Mouse (Mus musculus): ENCODE measurements around the gene Glce. TPM values are rescaled to one million over a fixed set of nuclear protein-coding genes. Genes with fewer than 3 reads are reported as not detected.

Glce gene
- total RNA-seq, 4 experiments from 2014 or later, result 9.2 to 12.0 (median 11.0) TPM

DNA sequence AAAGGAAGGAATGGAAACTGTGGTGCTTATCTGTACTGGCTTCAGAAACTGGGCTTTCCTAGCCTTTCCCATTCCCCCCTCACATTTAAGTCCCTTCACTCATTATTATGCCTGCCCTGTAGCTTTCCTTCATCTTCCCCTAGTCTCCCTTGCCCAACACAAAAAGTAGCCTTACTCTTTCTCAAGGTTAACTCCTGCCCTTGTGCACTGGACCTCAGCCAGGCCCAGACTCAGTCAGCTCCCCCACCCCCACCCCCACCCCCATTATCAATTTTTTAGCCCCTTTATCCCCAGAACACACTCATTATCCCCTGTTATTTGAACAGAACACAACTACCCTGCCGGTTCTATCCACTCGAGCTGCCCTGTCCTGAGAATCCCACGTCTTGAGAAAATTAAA is 1.0 kb upstream of the Glce start:
- DNase-seq (ENCODE audit: low spot score), result peak; percentile 3

DNA sequence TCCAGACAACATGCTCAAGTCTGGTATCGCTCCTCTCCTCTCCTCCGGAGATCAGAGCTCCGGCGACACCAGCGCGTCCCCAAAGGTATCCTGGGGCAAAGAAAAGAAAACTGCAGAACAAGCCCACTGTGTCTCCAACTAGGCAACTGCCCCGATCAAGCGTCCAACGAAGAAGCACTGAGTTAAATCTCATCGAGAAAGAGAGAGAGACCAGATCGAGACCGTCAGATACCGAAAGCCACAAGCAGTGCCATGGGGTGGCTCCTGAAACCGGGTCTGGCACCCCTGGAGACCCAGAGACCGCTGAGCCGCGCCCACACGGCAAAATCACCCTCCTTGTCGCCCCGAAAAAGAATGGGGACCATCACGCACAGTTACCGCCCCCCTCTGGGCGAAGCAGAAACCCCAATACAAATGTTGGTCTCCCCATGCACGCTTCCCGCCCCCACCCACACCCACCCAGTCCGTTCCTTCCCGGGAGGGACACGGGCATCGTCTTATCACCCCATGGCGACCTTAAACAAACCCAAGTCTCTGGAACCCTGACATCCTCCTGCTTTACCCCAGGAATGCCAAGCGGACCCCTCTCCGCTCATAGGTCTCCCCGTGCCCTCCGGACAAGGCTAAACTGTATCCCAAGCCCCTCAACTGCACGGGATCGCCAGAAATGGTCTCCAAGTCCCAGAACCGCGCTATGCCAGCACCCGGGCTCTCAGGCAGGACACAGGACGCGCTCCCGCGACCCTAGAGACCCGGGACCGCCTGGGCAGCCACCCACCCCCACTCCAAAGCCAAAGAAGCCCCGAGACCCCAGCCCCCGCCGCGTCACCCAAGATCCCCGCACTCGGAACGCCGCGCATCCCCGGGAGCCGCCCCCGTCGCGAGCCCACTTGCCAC is 656 bp downstream of the Glce start:
- DNase-seq (ENCODE audit: low spot score), result peak; percentile 24

- no peak for DNase-seq (ENCODE audit: low spot score)
Measured at GRCm38 (mm10) chr9:62118754-62119153, 3.7 kb downstream of the Glce start.

- DNase-seq (ENCODE audit: low spot score), result no peak
Measured at GRCm38 (mm10) chr9:62115826-62116225, 6.6 kb downstream of the Glce start.

- no peak for DNase-seq (ENCODE audit: low spot score)
Measured at GRCm38 (mm10) chr9:62096603-62097002, 25.9 kb downstream of the Glce start.

- peak; percentile 65 for DNase-seq (ENCODE audit: low spot score)
Measured at GRCm38 (mm10) chr9:62091604-62092003, 30.9 kb downstream of the Glce start.

DNA sequence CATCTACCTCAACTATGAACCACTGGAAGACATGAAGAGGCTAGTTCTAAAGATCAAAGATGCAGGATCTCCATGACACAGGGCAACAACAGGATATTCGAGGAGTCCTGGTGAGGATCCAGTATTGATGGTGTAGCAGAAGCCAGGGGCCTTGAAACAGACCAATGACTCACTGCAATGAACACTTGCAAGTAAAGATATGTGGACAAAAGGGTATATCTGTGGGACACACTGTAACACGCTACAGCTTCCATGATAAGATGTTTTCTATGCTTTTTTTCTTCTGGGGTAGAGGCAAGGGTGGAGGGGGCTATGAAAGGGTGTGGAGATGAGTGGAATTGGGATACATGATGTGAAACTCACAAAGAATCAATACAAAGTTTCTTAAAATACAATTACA is 36.9 kb downstream of the Glce start:
- no peak for DNase-seq (ENCODE audit: low spot score)

DNA sequence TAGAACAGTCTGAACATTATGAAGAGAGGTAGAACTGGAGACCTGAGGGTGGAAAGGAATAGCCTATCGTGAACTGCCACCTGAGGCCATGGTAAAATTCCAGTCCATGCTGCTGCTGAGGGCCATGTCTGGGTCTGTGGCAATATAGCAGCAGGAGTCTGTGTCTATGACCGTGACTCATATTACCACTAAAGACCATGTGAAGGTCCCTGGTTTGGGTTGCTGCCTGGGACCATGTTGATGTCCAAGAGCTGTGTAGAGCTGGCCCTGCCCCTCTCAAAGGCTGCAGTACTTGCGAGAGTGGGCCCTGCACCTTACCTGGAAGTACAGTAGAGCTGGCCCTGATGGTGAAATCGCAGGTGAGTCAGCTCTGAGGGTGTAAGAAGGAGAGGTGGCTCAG is 37.6 kb downstream of the Glce start:
- no peak for DNase-seq (ENCODE audit: low spot score)

DNA sequence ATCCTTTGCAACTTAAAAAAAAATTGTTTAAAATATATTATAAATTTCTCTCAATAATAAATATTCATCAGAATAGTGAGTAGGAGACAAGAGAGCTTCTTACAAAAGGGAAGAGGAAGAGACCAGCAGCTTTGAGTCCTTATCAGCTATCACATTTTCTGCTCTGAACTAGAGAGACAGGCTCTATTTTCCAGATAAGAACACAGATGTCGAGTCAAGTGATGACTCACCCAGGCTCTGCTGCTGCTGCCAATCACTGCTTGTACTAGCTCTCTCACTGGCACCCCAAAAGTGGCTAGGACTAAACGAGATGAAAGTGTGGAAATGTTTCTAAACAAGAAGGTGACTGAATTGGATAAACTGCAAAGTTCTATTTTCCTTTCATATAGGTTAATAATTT is 39.5 kb downstream of the Glce start:
- DNase-seq (ENCODE audit: low spot score), result no peak

DNA sequence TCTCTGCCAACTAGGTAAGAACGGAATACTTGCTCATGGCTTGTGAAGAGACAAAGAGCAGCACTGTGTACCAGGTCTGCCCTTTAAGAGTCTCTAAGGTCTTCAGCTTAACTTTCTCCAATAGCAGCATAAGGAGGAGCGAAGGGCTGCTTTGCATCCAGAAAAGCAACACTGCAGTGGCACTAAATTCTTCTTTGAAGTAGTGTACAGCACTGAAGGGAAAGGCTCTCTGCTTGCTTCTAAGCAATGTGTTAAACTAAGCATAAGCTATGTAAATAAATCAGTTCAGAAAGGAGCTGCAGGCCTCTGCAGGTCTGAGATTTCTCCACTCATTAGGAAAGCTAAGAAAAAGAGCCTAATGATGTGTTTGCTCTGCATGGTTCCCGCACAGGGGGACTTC is 40.9 kb downstream of the Glce start:
- DNase-seq (ENCODE audit: low spot score), result no peak

DNA sequence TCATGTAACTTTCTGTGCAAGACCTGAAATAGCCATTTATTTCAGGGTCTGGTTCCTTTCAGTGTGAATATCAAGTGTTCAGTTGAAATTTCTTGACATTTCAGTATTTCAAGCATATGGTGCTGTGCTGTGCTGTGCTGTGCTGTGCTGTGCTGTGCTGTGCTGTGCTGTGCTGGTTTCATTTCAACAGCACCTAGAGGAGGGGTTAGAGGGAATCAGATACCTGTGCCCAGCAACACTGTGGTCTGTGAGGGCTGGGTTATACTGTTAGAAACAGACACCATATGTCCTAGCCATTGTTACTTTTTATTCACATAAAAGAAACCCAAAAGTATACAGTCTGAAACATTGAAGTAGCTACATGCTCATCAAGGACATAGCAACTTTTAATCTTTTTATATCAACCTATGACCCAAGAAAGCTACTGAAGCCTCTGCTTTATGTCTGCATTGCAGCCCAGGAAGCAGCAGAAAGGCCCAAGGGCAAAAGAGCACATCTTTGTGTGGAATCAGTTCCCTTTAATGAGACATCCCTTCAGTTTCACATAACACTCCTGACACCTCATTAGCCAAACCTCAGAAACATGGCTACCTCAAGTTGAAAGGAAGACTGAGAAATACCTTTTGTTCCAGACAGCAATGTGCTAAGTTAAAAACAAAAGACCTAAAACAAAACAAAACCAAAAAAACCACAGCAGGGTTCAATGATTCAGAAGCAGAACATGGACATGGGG is 42.3 kb downstream of the Glce start:
- DNase-seq (ENCODE audit: low spot score), result no peak

GRCm38 (mm10) chr9:62062234-62062633 is 60.2 kb downstream of the Glce start:
- DNase-seq (ENCODE audit: low spot score), result no peak

- DNase-seq (ENCODE audit: low spot score), result no peak
Measured at GRCm38 (mm10) chr9:62060431-62060830, 62.0 kb downstream of the Glce start.

DNA sequence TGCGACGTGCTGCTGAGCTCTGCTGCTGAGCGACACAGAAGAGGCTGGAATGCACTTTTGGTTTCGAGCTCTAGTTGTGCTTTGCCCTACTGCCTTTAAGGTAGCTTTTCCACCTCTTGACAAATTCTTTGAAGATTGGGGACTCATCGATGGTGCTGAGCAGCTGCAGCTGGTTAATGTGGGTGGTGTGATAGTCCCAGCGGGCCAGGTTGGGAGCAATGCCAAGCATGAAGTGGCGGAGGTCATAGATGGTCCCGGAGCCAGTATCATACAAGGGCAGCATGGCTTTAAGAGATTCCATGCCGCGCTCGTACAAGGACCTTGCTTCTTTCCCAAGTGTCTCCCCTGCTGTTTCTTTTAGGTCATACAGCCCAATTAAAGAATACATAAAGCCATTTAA is 62.5 kb downstream of the Glce start:
- DNase-seq (ENCODE audit: low spot score), result peak; percentile 21

- DNase-seq (ENCODE audit: low spot score), result no peak
Measured at GRCm38 (mm10) chr9:62057881-62058506, 64.5 kb downstream of the Glce start.

DNA sequence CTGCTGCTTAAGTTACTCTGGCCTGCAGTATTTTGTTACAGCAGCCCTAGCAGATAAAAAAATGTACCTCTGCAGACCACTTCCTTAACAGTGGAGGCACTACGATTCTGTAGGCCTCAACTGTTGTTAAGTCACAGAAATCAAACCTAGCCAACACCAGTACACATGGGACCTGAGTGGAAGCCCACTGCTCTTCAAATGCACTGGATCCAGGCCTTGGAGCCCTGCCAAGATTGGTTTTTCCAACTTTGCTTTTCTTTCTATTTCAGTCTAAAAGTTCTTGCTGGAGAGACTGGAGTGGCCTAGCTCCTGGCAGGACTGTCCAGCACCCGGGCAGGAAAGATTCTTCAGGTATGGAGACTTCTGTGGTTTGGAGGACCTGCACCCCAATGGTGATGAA is 66.2 kb downstream of the Glce start:
- no peak for DNase-seq (ENCODE audit: low spot score)

GRCm38 (mm10) chr9:62050801-62051200 is 71.7 kb downstream of the Glce start:
- no peak for DNase-seq (ENCODE audit: low spot score)

GRCm38 (mm10) chr9:62049166-62049565 is 73.3 kb downstream of the Glce start:
- no peak for DNase-seq (ENCODE audit: low spot score)

DNA sequence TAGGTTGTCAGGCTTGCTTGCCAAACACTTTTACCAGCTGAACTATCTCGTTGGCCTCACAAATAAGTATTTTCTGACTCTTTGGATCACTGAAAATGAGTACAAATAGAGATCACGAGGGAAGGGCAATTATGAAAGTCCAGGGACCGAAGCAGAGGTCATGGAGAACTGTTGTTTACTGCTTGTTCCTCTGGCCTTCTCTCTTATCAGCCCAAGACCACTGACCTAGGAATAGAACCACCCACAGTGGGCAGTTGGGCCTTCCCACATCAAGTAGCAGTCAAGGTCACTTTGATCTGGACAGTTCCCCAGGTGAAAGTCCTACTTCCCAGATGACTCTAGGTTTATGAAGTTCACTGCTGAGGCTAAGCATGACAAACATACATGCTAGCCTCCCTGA is 80.3 kb downstream of the Glce start:
- no peak for DNase-seq (ENCODE audit: low spot score)

GRCm38 (mm10) chr9:62040008-62040608 is 82.3 kb downstream of the Glce start:
- DNase-seq (ENCODE audit: low spot score), result peak; percentile 85

- no peak for DNase-seq (ENCODE audit: low spot score)
Measured at GRCm38 (mm10) chr9:62035806-62036205, 86.6 kb downstream of the Glce start.

GRCm38 (mm10) chr9:62032206-62032605 is 90.2 kb downstream of the Glce start:
- no peak for DNase-seq (ENCODE audit: low spot score)
